Mouse (Mus musculus) intestine, embryonic 15.5 days (tissue): ENCODE results near the gene Zfp672. TPM values are rescaled to one million over a fixed set of nuclear protein-coding genes. Genes with fewer than 3 reads are reported as not detected.

Experiments used
- polyA plus RNA-seq: library from polyadenylated mRNA; unstranded; fragments of >200 nt; fragmentation: Nextera tagmentation; extraction: Ambion mirVana; gene quantifications from 2 replicates; pipeline ENCODE4 v1.2.1, GENCODE M21; 2015

Zfp672 gene
- polyA plus RNA-seq, 1 experiment from 2014 or later, result 42.7 TPM

Other genes starting within 250 kb of the Zfp672 start
- gene Gm12248, start 237.2 kb downstream of the Zfp672 start, polyA plus RNA-seq, result not detected in 2 replicates
- gene Cnot8, start 226.2 kb downstream of the Zfp672 start, polyA plus RNA-seq, result 78.3 and 79.4 TPM in 2 replicates
- gene Gemin5, start 161.8 kb downstream of the Zfp672 start, polyA plus RNA-seq, result 18.5 and 18.6 TPM in 2 replicates
- 126 and 128 TPM in 2 replicates for gene Mrpl22, start 158.7 kb downstream of the Zfp672 start, polyA plus RNA-seq
- 5.0 and 5.6 TPM in 2 replicates for gene Igtp, start 130.8 kb downstream of the Zfp672 start, polyA plus RNA-seq
- 3.8 TPM in 2 replicates for gene Irgm2, start 130.7 kb downstream of the Zfp672 start, polyA plus RNA-seq
- gene 4930438A08Rik, start 55.5 kb downstream of the Zfp672 start, polyA plus RNA-seq, result not detected in 2 replicates
- 22.1 and 23.6 TPM in 2 replicates for gene Zfp692, start 23.3 kb downstream of the Zfp672 start, polyA plus RNA-seq
- 28.5 and 28.6 TPM in 2 replicates for gene Sh3bp5l, start 385 bp upstream of the Zfp672 start, polyA plus RNA-seq
- 874 and 977 TPM in 2 replicates for gene Lypd8, start 48.7 kb upstream of the Zfp672 start, polyA plus RNA-seq
- 0.20 TPM in 1 of 2 replicates, not detected in the other for gene 1810065E05Rik, start 90.8 kb upstream of the Zfp672 start, polyA plus RNA-seq
- not detected in 2 replicates for gene Gm12253, start 102.2 kb upstream of the Zfp672 start, polyA plus RNA-seq
- gene Lypd9, start 122.6 kb upstream of the Zfp672 start, polyA plus RNA-seq, result not detected in 2 replicates
- gene Olfr30, start 131.9 kb upstream of the Zfp672 start, polyA plus RNA-seq, result not detected in 2 replicates
- not detected in 2 replicates for gene Olfr332, start 162.2 kb upstream of the Zfp672 start, polyA plus RNA-seq
- gene Olfr331, start 172.2 kb upstream of the Zfp672 start, polyA plus RNA-seq, result not detected in 2 replicates
- gene Olfr330, start 204.5 kb upstream of the Zfp672 start, polyA plus RNA-seq, result not detected in 2 replicates
- gene Olfr329-ps, start 216.1 kb upstream of the Zfp672 start, polyA plus RNA-seq, result not detected in 2 replicates
- 0.05 TPM in 1 of 2 replicates, not detected in the other for gene Olfr328, start 225.3 kb upstream of the Zfp672 start, polyA plus RNA-seq
- gene Olfr224, start 240.2 kb upstream of the Zfp672 start, polyA plus RNA-seq, result not detected in 2 replicates
- not detected in 2 replicates for gene Olfr325, start 247.4 kb upstream of the Zfp672 start, polyA plus RNA-seq